Mouse (Mus musculus) adrenal gland (tissue): ENCODE data around the gene Triobp.

Experiments used
- intact Hi-C: fragments of 180-260 bp; cut with DNase I; formaldehyde crosslinking; loops from one replicate; pipeline ENCODE4 v1.15.1; 2025
- long read RNA-seq, 2 experiments: library from polyadenylated mRNA; unstranded; transcript quantifications; one replicate each; pipeline ENCODE4 v2.0.0; 2020; ENCODE audit warnings: borderline replicate concordance in 1 of 2; ENCODE audit not compliant: insufficient replicate concordance in 1 of 2

Gene Triobp
- long read RNA-seq, experiment 1, transcript Triobp-201 (14 exons, 2,570 nt): major isoform, 33 of 70 reads
- long read RNA-seq, experiment 1, partial matches to known transcripts: 25 of 70 reads
- long read RNA-seq, experiment 1, other reads (novel, unspliced or antisense): 9 of 70 reads
- long read RNA-seq, experiment 2, transcript Triobp-201 (14 exons, 2,570 nt): major isoform, 31 of 106 reads
- long read RNA-seq, experiment 2, partial matches to known transcripts: 44 of 106 reads
- long read RNA-seq, experiment 2, other reads (novel, unspliced or antisense): 25 of 106 reads

- intact Hi-C loops: no loop called here
These were observed at the start of gene Triobp for GRCm38 (mm10) chr15:78947657-78948056. Triobp (plus strand) TSS chr15:78947724.

GRCm38 (mm10) chr15:78898507-78899001 lies 49.0 kb upstream of the Triobp start:
- intact Hi-C loops: no loop called here

- intact Hi-C loops: no loop called here
These were observed 48.1 kb upstream of the Triobp start, which contains the start of gene Gm49510 for GRCm38 (mm10) chr15:78899409-78899739. Gm49510 (plus strand) TSS chr15:78899667.

- intact Hi-C loops: no loop called here
These were observed 47.6 kb upstream of the Triobp start, which contains the start of gene Sh3bp1 for GRCm38 (mm10) chr15:78899740-78900584. Sh3bp1 (plus strand) TSS chr15:78899768.

- intact Hi-C loops: no loop called here
These were observed 46.7 kb upstream of the Triobp start for GRCm38 (mm10) chr15:78900585-78901421.

GRCm38 (mm10) chr15:78901422-78901789 lies 46.1 kb upstream of the Triobp start:
- intact Hi-C loops: no loop called here

- intact Hi-C loops: no loop called here
These were observed 44.3 kb upstream of the Triobp start for GRCm38 (mm10) chr15:78903243-78903642.

GRCm38 (mm10) chr15:78908399-78908798 lies 39.1 kb upstream of the Triobp start:
- intact Hi-C loops: no loop called here

- intact Hi-C loops: no loop called here
These were observed 38.5 kb upstream of the Triobp start for GRCm38 (mm10) chr15:78908982-78909381.

- intact Hi-C loops: no loop called here
These were observed 35.5 kb upstream of the Triobp start for GRCm38 (mm10) chr15:78912040-78912439.

GRCm38 (mm10) chr15:78913632-78914090 lies 33.9 kb upstream of the Triobp start, which contains the start of gene Pdxp:
Pdxp (plus strand) TSS chr15:78913919.
- intact Hi-C loops: loop anchor here (2.0 kb wide), 1 partner anchor 17 kb away; no protein-coding TSS in a partner anchor

GRCm38 (mm10) chr15:78914091-78914822 lies 33.3 kb upstream of the Triobp start:
- intact Hi-C loops: loop anchor here (2.0 kb wide), 1 partner anchor 17 kb away; no protein-coding TSS in a partner anchor

GRCm38 (mm10) chr15:78914823-78915659 lies 32.5 kb upstream of the Triobp start:
- intact Hi-C loops: loop anchor here (2.0 kb wide), 1 partner anchor 16 kb away; no protein-coding TSS in a partner anchor

- intact Hi-C loops: loop anchor here (2.0 kb wide), 1 partner anchor 15 kb away; no protein-coding TSS in a partner anchor
These were observed 31.9 kb upstream of the Triobp start for GRCm38 (mm10) chr15:78915660-78916017.

- intact Hi-C loops: no loop called here
These were observed 31.3 kb upstream of the Triobp start for GRCm38 (mm10) chr15:78916052-78916826.

GRCm38 (mm10) chr15:78918126-78918525 lies 29.4 kb upstream of the Triobp start:
- intact Hi-C loops: no loop called here

GRCm38 (mm10) chr15:78919914-78920313 lies 27.6 kb upstream of the Triobp start:
- intact Hi-C loops: no loop called here

- intact Hi-C loops: no loop called here
These were observed 24.8 kb upstream of the Triobp start for GRCm38 (mm10) chr15:78922700-78923099.

GRCm38 (mm10) chr15:78923585-78923984 lies 23.9 kb upstream of the Triobp start:
- intact Hi-C loops: no loop called here
